Mouse (Mus musculus) lung, embryonic 14.5 days (tissue): ENCODE measurements around the gene Fat4. TPM values are rescaled to one million over a fixed set of nuclear protein-coding genes. Genes with fewer than 3 reads are reported as not detected.

ENCODE experiments used
- ATAC-seq: fragments of 200-750 bp; cut with Nextera tagmentation; 2 replicates; pipeline ENCODE4 v1.8.0; 2017; ENCODE audit warnings: mild to moderate bottlenecking, moderate TSS enrichment, moderate library complexity; ENCODE audit not compliant: insufficient read depth
- DNase-seq: peaks from one replicate; pipeline ENCODE4 v3.0.0-alpha.2; 2015
- H3K27ac ChIP-seq: fragments of 300-500 bp; sonication (generic); 2 replicates; pipeline ENCODE4 v1.5.1; 2014; ENCODE audit warnings: low read depth, mild to moderate bottlenecking, moderate library complexity
- H3K27me3 ChIP-seq: fragments of 300-500 bp; sonication (generic); 2 replicates; pipeline ENCODE4 v1.6.1; 2014; ENCODE audit warnings: low read length, control low read depth; ENCODE audit not compliant: insufficient read depth
- H3K36me3 ChIP-seq: fragments of 300-500 bp; sonication (generic); 2 replicates; pipeline ENCODE4 v1.6.1; 2014; ENCODE audit warnings: control low read depth; ENCODE audit not compliant: insufficient read depth
- H3K4me1 ChIP-seq: fragments of 300-500 bp; sonication (generic); 2 replicates; pipeline ENCODE4 v1.6.1; 2014; ENCODE audit warnings: antibody characterized with exemption, control low read depth; ENCODE audit not compliant: insufficient read depth
- H3K4me2 ChIP-seq: fragments of 300-500 bp; sonication (generic); 2 replicates; pipeline ENCODE4 v1.6.1; 2014; ENCODE audit warnings: mild to moderate bottlenecking
- H3K4me3 ChIP-seq: fragments of 300-500 bp; sonication (generic); 2 replicates; pipeline ENCODE4 v1.5.1; 2014; ENCODE audit warnings: low read depth, low read length
- H3K9ac ChIP-seq: fragments of 300-500 bp; sonication (generic); 2 replicates; pipeline ENCODE4 v1.6.1; 2014
- H3K9me3 ChIP-seq: fragments of 300-500 bp; sonication (generic); 2 replicates; pipeline ENCODE4 v1.6.1; 2016; ENCODE audit warnings: low read depth, low read length, control low read depth
- CTCF ChIP-seq: IDR thresholded peaks from 2 replicates; pipeline ENCODE4 v1.5.1; 2016; ENCODE audit warnings: antibody characterized with exemption, low read depth
- WGBS: fragments of 180-500 bp; shearing (Covaris S2); extraction: QIAGEN DNeasy Blood & Tissue Kit; methylation state at CpG from one replicate; pipeline ENCODE4 v1.1.7; 2014; 5-methylcytosine and 5-hydroxymethylcytosine counted together
- polyA plus RNA-seq: library from polyadenylated mRNA; unstranded; fragments of >200 nt; fragmentation: Nextera tagmentation; extraction: Ambion mirVana; gene quantifications from 2 replicates; pipeline ENCODE4 v1.2.1, GENCODE M21; 2014

Fat4 gene
- polyA plus RNA-seq, 1 experiment from 2014 or later, result 9.3 TPM

DNA sequence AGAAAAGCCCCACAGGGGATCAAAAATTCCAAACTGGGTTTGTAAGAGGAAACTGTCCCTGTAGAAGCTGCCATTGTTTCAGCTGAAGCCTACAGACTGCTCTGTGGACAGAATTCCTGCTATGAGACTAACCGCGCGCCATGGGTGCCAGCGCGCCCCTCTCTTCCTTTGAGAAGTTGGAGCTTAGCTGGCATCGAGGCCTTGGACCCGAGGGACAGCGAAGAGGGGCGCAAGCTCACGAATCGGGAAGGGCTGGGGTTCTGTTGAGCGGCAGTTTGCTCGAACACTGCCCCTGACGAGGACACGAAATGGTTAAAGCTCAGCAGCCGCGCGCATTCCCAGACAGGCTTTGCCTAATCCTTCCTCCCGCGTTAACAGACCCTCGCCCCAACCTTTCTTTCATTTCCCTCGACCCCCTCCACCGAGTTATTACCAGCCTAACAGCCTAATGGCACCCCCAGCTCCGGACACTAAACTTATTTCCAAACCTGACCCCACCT lies 1.8 kb upstream of the Fat4 start:
- under 1% methylated on average over 24 of the region's 24 CpGs for WGBS
- ATAC-seq, result peak; percentile 62

DNA sequence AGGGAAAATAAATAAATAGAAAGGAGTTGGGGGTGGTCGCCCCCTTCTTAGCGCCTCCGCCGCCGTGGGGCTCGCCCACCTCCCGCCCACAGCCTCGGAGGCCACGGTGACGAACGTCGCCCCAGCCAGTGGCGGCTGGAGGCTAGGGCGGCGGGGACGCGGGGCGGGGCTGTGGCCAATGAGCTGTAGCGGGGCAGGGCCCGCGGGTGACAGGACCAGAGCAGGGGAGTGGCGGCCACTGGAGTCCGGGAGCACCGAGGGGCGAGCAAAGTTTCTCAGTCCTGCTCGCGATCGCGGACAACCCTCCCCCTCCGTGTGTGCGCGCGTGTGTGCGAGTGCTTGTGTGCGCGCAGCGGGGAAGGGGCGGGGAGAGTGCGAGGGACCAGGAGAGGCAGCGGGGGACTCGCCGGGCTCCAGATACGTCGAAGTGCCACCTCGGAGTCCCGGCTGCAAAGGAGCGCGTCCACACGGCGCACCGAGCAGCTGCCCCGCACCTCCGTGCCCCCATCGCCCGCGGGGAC lies 1.2 kb upstream of the Fat4 start:
- Histone ChIP-seq H3K36me3 (peaks cover 14% of the 10 kb centered on the region), H3K9me3 (no peaks in the 10 kb centered on the region), H3K27me3 (no peaks in the 10 kb centered on the region; the same call in 1 of the 2 replicates), H3K9ac (peak overlapping the region; percentile 68), H3K4me1 (peaks cover 14% of the 10 kb centered on the region), H3K4me3 (peak overlapping the region; percentile 79), H3K27ac (peak overlapping the region; percentile 96), H3K4me2 (peak overlapping the region; percentile 96)
- ATAC-seq (peak; percentile 95), DNase-seq (peak; percentile 95)
- WGBS, result under 1% methylated on average over 52 of the region's 56 CpGs
- no peak for TF ChIP-seq CTCF

More for the DNA sequence above, 1.8 kb upstream of the Fat4 start:
- Histone ChIP-seq H3K4me2 (peak overlapping the region; percentile 96), H3K4me1 (peaks cover 12% of the 10 kb centered on the region), H3K36me3 (peaks cover 8% of the 10 kb centered on the region), H3K27me3 (no peaks in the 10 kb centered on the region; the same call in 1 of the 2 replicates), H3K9me3 (no peaks in the 10 kb centered on the region), H3K9ac (peak overlapping the region; percentile 68), H3K27ac (peak overlapping the region; percentile 96), H3K4me3 (peak overlapping the region; percentile 79)
- peak; percentile 87 for DNase-seq
- no peak for TF ChIP-seq CTCF

DNA sequence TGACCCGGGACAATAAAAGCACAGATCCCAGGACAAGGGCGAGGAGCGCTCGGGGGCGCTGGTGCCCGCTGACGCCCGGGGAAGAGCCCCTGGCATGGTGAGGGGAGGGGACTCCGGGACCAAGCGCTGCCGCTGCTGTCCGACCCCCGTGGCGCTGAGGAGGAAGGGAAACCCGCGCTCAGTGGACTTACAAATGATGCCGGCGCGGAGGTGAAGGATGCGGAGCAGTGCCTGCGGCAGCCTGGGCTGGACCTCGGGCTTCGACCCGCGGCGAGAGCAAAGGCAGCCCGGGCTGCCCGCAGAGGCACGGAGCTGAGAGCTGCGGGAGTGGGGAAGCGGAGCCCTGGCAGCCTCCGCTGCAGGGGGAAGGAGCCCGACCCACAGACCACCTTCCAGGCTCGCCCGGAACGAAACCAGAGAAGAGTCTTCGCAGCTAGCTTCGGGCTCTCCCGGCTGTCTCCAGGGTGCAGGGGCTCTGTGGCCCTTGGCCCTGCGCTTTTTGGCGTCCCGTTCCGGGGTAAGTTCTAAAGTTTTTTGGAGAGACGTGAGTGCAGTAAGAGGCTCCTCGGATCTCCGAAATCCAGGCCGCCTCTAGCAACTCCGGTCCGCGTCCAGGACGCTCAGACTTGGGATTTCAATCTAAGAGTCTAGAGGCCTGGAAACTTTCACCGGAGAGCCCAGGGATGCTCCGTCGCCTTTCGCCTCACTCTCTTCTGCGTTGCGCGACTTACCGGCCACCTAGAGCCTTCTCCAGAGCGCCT lies 499 bp upstream of the Fat4 start:
- Histone ChIP-seq H3K27me3 (no peaks in the 10 kb centered on the region; the same call in 1 of the 2 replicates), H3K4me1 (peaks cover 14% of the 10 kb centered on the region), H3K36me3 (peaks cover 21% of the 10 kb centered on the region), H3K9me3 (no peaks in the 10 kb centered on the region), H3K27ac (peak overlapping the region; percentile 96), H3K4me2 (peak overlapping the region; percentile 96), H3K9ac (peak overlapping the region; percentile 68), H3K4me3 (peak overlapping the region; percentile 79)
- WGBS, result under 1% methylated on average over 60 of the region's 60 CpGs
- DNase-seq (peak; percentile 64), ATAC-seq (peak; percentile 40)
- TF ChIP-seq CTCF, result no peak

DNA sequence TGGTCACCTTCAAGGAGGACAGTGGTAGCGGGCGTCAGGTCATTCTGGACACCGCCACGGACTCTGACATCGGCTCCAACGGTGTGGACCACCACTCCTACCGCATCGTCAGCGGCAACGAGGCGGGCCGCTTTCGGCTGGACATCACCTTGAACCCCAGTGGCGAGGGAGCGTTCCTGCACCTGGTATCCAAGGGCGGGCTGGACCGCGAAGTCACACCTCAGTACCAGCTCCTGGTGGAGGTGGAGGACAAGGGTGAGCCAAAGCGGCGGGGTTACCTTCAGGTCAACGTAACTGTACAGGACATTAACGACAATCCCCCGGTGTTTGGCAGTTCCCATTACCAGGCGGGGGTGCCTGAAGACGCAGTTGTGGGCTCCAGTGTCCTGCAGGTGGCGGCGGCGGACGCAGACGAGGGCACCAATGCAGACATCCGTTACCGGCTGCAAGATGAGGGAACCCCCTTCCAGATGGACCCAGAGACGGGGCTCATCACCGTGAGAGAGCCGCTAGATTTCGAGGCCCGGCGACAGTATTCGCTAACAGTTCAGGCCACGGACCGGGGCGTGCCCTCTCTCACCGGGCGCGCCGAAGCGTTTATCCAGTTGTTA lies 746 bp downstream of the Fat4 start:
- Histone ChIP-seq H3K9me3 (no peaks in the 10 kb centered on the region), H3K36me3 (peaks cover 28% of the 10 kb centered on the region), H3K4me2 (peak overlapping the region; percentile 96), H3K9ac (peak overlapping the region; percentile 68), H3K27ac (no peak overlapping the region), H3K27me3 (no peaks in the 10 kb centered on the region; the same call in 1 of the 2 replicates), H3K4me3 (peak overlapping the region; percentile 79), H3K4me1 (peaks cover 14% of the 10 kb centered on the region)
- ATAC-seq (no peak), DNase-seq (peak; percentile 75)
- under 1% methylated on average over 47 of the region's 47 CpGs for WGBS
- TF ChIP-seq CTCF, result peak; percentile 63

DNA sequence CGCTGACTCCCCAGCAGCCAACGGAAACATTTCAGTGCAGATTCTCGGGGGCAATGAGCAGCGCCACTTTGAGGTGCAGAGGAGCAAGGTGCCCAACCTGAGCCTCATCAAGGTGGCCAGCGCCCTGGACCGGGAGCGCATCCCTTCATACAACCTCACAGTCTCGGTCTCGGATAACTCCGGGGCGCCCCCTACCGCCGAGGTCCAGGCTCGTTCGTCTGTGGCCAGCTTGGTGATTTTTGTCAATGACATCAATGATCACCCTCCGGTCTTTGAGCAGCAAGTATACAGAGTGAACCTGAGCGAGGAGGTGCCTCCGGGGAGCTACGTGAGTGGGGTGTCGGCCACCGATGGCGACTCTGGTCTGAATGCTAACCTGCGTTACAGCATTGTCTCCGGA lies 1.4 kb downstream of the Fat4 start:
- no peaks in the 10 kb centered on the region for H3K9me3 ChIP-seq
- DNase-seq (peak; percentile 76), ATAC-seq (no peak)
- peaks cover 17% of the 10 kb centered on the region for H3K4me1 ChIP-seq
- H3K27me3 ChIP-seq, result no peaks in the 10 kb centered on the region; the same call in 1 of the 2 replicates
- peaks cover 28% of the 10 kb centered on the region for H3K36me3 ChIP-seq
- H3K4me2 ChIP-seq, result peak overlapping the region; percentile 96
- H3K27ac ChIP-seq, result no peak overlapping the region
- 13% methylated on average over 24 of the region's 24 CpGs for WGBS
- H3K4me3 ChIP-seq, result peak overlapping the region; percentile 79
- peak; percentile 72 for TF ChIP-seq CTCF
- peak overlapping the region; percentile 68; the same call in 1 of the 2 replicates for H3K9ac ChIP-seq

DNA sequence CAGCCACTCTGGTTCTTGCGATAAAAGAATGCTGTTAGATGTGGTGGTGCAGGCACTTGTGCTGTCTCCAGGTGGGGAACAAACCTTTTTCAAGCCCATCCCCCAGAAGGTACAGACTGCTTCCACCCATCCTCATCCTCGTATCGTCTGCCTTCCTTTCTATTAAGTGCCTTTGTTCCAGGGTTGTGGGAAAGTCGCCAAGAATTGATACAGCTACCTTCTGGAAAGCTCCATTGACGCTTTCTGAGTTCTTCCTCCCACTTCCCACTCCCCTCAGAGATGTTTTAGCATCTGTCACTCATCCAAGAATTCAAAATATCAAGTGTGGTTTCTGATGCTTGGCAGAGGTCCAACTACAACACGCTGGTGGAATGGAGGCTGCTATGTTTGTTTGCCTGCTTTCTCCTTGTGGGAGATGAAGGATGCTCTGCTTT lies 6.1 kb downstream of the Fat4 start:
- peaks cover 46% of the 10 kb centered on the region for H3K36me3 ChIP-seq
- TF ChIP-seq CTCF, result no peak
- H3K9me3 ChIP-seq, result no peaks in the 10 kb centered on the region
- peak overlapping the region; percentile 23 for H3K9ac ChIP-seq
- H3K4me2 ChIP-seq, result peak overlapping the region; percentile 63
- ATAC-seq, result no peak
- peak overlapping the region; percentile 34 for H3K4me3 ChIP-seq
- H3K27ac ChIP-seq, result no peak overlapping the region
- no peaks in the 10 kb centered on the region for H3K27me3 ChIP-seq
- WGBS, result 14% methylated on average over 6 of the region's 6 CpGs
- peaks cover 17% of the 10 kb centered on the region for H3K4me1 ChIP-seq
- DNase-seq, result peak; percentile 65
